Mouse (Mus musculus) kidney, embryonic 15.5 days (tissue): Measurements from ENCODE around the gene Me3. TPM values are rescaled to one million over a fixed set of nuclear protein-coding genes. Genes with fewer than 3 reads are reported as not detected.

Source experiments
- ATAC-seq: fragments of 200-750 bp; cut with Nextera tagmentation; replicated peaks from 2 replicates; pipeline ENCODE4 v1.8.0; 2017; ENCODE audit warnings: moderate TSS enrichment; ENCODE audit not compliant: low FRiP score
- H3K27ac ChIP-seq: fragments of 300-500 bp; sonication (generic); 2 replicates; pipeline ENCODE4 v1.5.1; 2015; ENCODE audit warnings: mild to moderate bottlenecking, inconsistent platforms
- H3K27me3 ChIP-seq: fragments of 300-500 bp; sonication (generic); 2 replicates; pipeline ENCODE4 v1.6.1; 2015; ENCODE audit warnings: inconsistent platforms
- H3K36me3 ChIP-seq: fragments of 300-500 bp; sonication (generic); 2 replicates; pipeline ENCODE4 v1.6.1; 2015; ENCODE audit warnings: inconsistent platforms
- H3K4me1 ChIP-seq: fragments of 300-500 bp; sonication (generic); 2 replicates; pipeline ENCODE4 v1.6.1; 2015; ENCODE audit warnings: inconsistent platforms
- H3K4me2 ChIP-seq: fragments of 300-500 bp; sonication (generic); 2 replicates; pipeline ENCODE4 v1.6.1; 2015; ENCODE audit warnings: moderate library complexity, mild to moderate bottlenecking, inconsistent platforms
- H3K4me3 ChIP-seq: fragments of 300-500 bp; sonication (generic); replicated peaks from 2 replicates; pipeline ENCODE4 v1.5.1; 2015; ENCODE audit warnings: mild to moderate bottlenecking, inconsistent platforms
- H3K9ac ChIP-seq: fragments of 300-500 bp; sonication (generic); 2 replicates; pipeline ENCODE4 v1.6.1; 2015; ENCODE audit warnings: mild to moderate bottlenecking, inconsistent platforms
- H3K9me3 ChIP-seq: fragments of 300-500 bp; sonication (generic); replicated peaks from 2 replicates; pipeline ENCODE4 v1.6.1; 2016; ENCODE audit warnings: inconsistent platforms
- WGBS: fragments of 180-500 bp; shearing (Covaris S2); methylation state at CpG from one replicate; pipeline ENCODE4 v1.1.7; 2015; ENCODE audit warnings: mixed read lengths; 5-methylcytosine and 5-hydroxymethylcytosine counted together
- polyA plus RNA-seq: library from polyadenylated mRNA; unstranded; fragments of >200 nt; fragmentation: Nextera tagmentation; extraction: Ambion mirVana; gene quantifications from 2 replicates; pipeline ENCODE4 v1.2.1, GENCODE M21; 2015

Gene Me3
- polyA plus RNA-seq, 1 experiment from 2014 or later, result 11.4 TPM

DNA sequence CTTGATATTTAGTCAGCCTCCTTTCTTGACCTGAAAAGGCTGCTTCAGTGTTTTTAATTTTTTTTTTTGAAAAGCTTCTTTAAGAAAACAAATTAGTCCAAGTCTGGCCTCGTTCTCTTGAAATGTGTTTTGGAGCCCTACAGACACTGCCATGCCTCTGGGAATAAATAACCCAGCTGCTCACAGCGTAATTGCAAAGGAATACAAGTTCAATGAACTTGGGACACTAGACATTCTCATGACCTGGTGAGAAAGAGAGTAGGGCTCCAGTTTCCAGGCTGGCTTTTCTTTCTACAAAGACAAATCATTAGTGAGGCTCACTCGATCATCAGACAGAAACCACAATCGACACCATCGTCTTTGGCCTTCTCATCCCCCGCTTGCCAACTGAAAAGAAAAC, 37.3 kb downstream of the Me3 start:
- Histone ChIP-seq H3K4me3 (no peak overlapping the region), H3K9me3 (no peaks in the 10 kb centered on the region), H3K27ac (no peak overlapping the region), H3K27me3 (no peaks in the 10 kb centered on the region), H3K4me2 (no peak overlapping the region), H3K36me3 (no peaks in the 10 kb centered on the region), H3K4me1 (peaks cover 5% of the 10 kb centered on the region; the same call in 1 of the 2 replicates), H3K9ac (no peak overlapping the region)
- no peak for ATAC-seq
- 39% methylated on average over 6 of the region's 6 CpGs for WGBS

DNA sequence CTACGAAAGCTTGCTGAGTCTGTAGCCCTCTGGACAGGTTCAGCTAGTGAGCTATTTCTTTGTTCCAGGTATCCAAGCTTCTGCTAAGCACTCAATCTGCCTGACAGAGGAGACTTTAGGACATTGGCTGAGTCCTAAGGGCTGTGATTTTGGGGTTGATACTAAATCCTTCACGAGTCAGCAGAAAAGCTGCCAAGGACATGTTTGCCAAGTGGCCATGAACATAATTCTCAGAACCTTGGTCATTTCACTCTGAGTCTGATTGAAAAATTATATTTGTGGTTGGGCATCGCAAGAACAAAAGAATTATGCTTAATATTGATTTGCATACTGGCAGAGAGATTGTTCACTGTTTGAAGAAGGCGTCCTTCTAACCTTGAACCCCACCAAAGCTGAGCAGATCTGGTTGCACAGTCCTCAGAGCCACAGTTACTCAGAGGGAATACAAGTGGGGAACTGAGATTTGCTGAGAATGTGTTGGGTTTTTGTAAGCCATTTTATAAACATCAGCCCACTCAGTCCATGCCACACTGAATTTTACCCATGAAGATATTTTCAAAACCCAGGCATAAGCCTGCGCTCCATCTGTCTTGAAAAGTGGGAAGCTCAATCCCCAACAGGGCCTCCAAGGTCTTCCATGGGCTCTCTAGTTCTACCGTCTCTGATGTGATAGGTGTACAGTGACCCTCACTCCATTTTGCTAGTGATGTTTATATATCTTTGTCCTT, 39.1 kb downstream of the Me3 start:
- Histone ChIP-seq H3K4me3 (no peak overlapping the region), H3K9me3 (no peaks in the 10 kb centered on the region), H3K27ac (no peak overlapping the region), H3K27me3 (no peaks in the 10 kb centered on the region), H3K36me3 (no peaks in the 10 kb centered on the region), H3K9ac (no peak overlapping the region), H3K4me1 (peaks cover 5% of the 10 kb centered on the region; the same call in 1 of the 2 replicates), H3K4me2 (no peak overlapping the region)
- whole genome bisulfite sequencing, result 89% methylated on average over 6 of the region's 6 CpGs
- ATAC-seq, result no peak

DNA sequence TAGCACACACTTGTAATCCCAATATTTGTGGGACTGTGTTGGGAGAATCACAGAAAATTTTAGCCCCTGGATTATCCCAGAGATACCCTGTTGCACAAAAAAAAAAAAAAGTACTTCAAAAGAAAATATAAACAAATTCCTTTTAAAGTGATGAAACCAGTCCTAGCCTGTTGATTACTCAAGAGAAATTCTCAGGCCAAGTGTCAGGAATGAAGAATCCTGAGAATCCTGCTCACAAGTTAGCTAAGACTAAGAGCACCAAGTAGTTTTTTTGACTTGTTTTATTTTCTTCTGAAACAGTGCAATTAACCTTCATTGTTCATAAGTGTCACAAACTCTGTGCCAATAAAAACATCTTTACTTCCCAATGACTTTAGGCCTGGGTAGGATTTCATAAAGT, 44.0 kb downstream of the Me3 start:
- no peak for ATAC-seq
- Histone ChIP-seq H3K27ac (no peak overlapping the region), H3K27me3 (no peaks in the 10 kb centered on the region), H3K4me1 (no peaks in the 10 kb centered on the region), H3K4me3 (no peak overlapping the region), H3K9ac (no peak overlapping the region), H3K4me2 (no peak overlapping the region), H3K9me3 (no peaks in the 10 kb centered on the region), H3K36me3 (no peaks in the 10 kb centered on the region)

DNA sequence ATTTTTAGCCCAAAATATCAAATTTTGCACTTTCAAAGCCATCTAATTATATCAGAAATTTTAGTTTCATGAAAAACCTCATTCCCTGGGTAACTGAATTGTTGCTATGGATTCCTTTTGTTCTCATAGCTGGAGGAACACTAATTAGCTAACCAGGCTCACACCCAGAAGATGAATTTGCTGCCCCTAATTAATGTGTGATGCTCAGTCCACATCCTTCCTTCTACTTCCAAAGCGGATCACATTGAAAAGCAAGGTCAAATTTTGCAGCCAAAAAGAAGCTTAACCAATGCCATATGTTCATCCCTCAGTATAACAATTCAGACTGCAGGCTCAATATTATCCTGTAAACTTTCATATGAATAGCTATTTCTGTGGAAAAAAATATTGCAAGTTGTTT, 45.7 kb downstream of the Me3 start:
- Histone ChIP-seq H3K9ac (no peak overlapping the region), H3K4me1 (no peaks in the 10 kb centered on the region), H3K9me3 (no peaks in the 10 kb centered on the region), H3K4me3 (no peak overlapping the region), H3K27me3 (no peaks in the 10 kb centered on the region), H3K36me3 (no peaks in the 10 kb centered on the region), H3K4me2 (no peak overlapping the region), H3K27ac (no peak overlapping the region)
- 74% methylated on average over 1 of the region's 1 CpGs for WGBS
- no peak for ATAC-seq

DNA sequence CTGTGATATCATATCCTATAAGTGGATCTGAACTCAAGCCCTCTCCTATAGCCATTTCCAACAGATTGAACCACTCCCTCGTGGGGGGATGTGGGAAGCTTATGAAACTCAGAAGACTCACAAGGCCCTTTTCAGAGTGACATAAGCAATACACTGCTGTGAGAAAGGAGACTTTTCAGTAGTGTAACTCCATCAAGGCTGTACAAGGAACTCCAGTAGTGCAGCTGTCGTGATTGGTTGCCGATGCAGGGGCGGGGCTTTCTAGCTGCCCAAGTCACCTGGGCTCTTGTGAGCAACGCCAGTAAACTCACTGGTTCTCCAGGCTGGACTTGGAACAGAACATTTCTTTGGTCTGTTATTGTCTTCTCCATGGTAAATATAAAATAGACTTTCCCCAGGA, 46.5 kb downstream of the Me3 start:
- Histone ChIP-seq H3K4me3 (no peak overlapping the region), H3K4me2 (no peak overlapping the region), H3K27me3 (no peaks in the 10 kb centered on the region), H3K4me1 (no peaks in the 10 kb centered on the region), H3K36me3 (no peaks in the 10 kb centered on the region), H3K27ac (no peak overlapping the region), H3K9me3 (no peaks in the 10 kb centered on the region), H3K9ac (no peak overlapping the region)
- 88% methylated on average over 5 of the region's 5 CpGs for WGBS
- no peak for ATAC-seq

DNA sequence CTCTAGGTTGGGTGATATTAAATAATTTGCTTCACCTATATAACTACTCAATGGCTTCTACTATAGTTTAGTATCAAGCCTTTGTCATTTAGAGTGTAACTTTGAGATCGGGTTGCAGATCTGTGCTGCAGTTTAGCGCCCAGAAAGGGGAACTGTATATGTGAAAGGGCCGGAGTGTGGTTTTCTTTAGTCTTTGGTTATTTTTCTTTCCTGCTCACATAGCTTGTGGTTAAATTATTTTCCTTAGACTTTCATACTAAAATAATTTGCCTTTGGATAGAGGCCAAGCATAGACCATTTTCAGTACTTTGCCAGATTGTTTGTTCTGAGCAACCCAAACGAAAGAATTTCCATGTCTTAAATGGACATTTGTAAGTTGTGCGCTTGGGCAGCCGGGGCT, 46.9 kb downstream of the Me3 start:
- Histone ChIP-seq H3K9me3 (no peaks in the 10 kb centered on the region), H3K4me1 (no peaks in the 10 kb centered on the region), H3K4me3 (no peak overlapping the region), H3K9ac (no peak overlapping the region), H3K36me3 (no peaks in the 10 kb centered on the region), H3K27ac (no peak overlapping the region), H3K4me2 (no peak overlapping the region), H3K27me3 (no peaks in the 10 kb centered on the region)
- no peak for ATAC-seq
- WGBS, result 79% methylated on average over 6 of the region's 6 CpGs

DNA sequence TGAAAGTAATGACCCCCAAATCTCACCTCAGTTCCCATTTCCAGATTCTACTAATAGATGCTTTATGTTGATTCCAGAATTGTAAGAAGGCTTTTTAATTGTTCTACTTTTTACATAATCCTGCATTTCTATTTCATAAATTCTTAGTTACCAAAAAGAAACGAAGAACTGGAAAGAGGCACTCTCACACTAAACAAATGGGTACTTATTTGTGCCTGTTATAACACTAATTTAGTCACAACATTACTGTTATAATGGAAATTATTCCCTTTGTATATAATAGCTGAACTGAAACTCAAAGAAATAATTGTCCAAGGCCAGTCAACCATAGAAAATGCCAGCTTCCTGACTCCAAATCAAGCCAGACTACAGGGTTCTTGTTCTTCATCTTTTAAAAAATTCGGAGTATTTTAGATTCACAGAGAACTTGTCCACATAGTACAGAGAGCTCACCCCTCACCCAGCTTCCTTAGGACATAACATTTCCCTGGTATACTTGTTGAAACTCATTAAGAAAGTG, 47.5 kb downstream of the Me3 start:
- 76% methylated on average over 2 of the region's 2 CpGs for WGBS
- no peak overlapping the region for H3K27ac ChIP-seq
- H3K36me3 ChIP-seq, result no peaks in the 10 kb centered on the region
- H3K4me2 ChIP-seq, result no peak overlapping the region
- H3K4me3 ChIP-seq, result no peak overlapping the region
- H3K27me3 ChIP-seq, result no peaks in the 10 kb centered on the region
- no peak overlapping the region for H3K9ac ChIP-seq
- ATAC-seq, result no peak
- no peaks in the 10 kb centered on the region for H3K9me3 ChIP-seq
- H3K4me1 ChIP-seq, result no peaks in the 10 kb centered on the region

DNA sequence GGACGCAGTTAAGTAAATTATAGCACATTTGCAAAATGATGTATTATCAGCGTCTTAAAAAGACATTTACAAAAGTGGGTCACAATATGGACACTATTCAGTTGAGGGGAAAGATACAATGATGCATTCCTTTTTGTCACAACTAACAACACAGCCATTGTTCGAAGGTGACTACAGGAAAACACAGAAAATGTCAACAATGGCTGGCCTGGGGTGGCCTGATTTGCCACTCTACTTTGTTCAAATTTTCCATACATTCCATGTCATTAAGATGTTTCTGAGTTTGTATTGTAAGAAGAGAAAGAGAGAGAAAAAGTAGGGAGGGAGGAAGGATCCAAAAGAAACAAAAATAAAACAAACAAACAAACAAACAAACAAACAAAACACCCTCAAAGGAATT, 48.7 kb downstream of the Me3 start:
- no peak overlapping the region for H3K9ac ChIP-seq
- ATAC-seq, result no peak
- H3K36me3 ChIP-seq, result no peaks in the 10 kb centered on the region
- no peak overlapping the region for H3K4me3 ChIP-seq
- no peaks in the 10 kb centered on the region for H3K9me3 ChIP-seq
- H3K27me3 ChIP-seq, result no peaks in the 10 kb centered on the region
- H3K4me1 ChIP-seq, result no peaks in the 10 kb centered on the region
- no peak overlapping the region for H3K4me2 ChIP-seq
- no peak overlapping the region for H3K27ac ChIP-seq
- WGBS, result 85% methylated on average over 3 of the region's 3 CpGs

DNA sequence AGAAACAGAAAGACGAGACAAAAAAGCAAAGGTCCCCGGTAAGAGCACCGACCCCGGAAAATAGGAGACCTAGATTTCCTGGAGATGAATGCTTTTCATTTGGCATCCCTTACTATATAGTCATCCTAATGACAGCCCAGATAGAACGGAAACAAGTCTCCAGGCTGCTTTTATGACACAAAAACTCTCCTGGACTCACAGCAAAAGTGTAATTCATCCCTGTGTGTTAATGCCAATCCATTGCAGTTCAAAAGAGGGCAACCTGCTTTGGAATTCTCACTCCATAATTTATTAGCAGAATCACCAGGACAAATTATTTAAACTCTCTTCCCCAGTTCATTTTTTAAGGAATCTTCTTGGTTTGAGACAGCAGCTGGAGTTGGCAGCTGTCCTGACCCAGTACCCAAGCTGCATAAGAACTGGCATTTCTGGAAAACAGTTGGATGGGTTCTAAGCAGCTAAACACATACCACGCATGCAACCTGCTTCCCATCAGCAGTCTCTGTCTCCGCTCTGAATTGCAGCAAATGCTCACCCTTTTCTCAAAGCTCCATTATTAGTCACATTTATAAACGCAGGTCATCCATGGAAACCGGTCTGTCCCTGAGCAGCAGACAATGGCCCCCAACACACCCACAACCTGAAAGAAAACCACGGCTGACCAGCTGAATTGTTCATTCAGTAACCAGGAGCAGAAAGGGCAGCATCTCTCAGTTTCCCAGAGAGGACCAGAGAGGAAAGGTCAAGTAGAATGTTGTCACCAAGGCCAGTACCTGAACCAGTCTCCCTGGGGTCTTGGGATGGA, 49.7 kb downstream of the Me3 start:
- no peak for ATAC-seq
- WGBS, result 85% methylated on average over 10 of the region's 10 CpGs
- Histone ChIP-seq H3K27me3 (no peaks in the 10 kb centered on the region), H3K36me3 (no peaks in the 10 kb centered on the region), H3K9me3 (no peaks in the 10 kb centered on the region), H3K9ac (no peak overlapping the region), H3K4me1 (no peaks in the 10 kb centered on the region), H3K4me3 (no peak overlapping the region), H3K4me2 (no peak overlapping the region), H3K27ac (no peak overlapping the region)

DNA sequence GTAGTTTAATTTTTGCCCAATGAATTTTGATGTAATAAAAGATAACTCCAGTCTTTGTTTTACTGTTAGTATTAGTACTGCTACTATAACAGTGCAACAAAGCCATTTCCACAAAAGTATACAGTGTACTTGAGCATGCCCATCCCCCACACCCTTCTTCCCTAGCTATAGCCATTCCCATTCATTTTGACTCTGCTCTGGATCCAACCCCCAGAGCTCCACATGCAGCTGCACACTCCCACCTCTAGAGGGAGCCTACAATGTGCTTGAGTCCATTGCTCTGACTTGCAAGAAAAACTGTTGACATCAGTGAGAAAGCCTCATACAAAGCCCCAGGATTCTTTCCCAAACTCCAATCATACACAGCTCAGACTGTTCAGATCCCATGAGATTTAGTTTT, 66.0 kb downstream of the Me3 start:
- no peak overlapping the region for H3K4me3 ChIP-seq
- no peaks in the 10 kb centered on the region for H3K4me1 ChIP-seq
- H3K36me3 ChIP-seq, result no peaks in the 10 kb centered on the region
- H3K27ac ChIP-seq, result no peak overlapping the region
- H3K4me2 ChIP-seq, result no peak overlapping the region
- no peaks in the 10 kb centered on the region for H3K9me3 ChIP-seq
- no peak for ATAC-seq
- H3K9ac ChIP-seq, result no peak overlapping the region
- no peaks in the 10 kb centered on the region for H3K27me3 ChIP-seq

DNA sequence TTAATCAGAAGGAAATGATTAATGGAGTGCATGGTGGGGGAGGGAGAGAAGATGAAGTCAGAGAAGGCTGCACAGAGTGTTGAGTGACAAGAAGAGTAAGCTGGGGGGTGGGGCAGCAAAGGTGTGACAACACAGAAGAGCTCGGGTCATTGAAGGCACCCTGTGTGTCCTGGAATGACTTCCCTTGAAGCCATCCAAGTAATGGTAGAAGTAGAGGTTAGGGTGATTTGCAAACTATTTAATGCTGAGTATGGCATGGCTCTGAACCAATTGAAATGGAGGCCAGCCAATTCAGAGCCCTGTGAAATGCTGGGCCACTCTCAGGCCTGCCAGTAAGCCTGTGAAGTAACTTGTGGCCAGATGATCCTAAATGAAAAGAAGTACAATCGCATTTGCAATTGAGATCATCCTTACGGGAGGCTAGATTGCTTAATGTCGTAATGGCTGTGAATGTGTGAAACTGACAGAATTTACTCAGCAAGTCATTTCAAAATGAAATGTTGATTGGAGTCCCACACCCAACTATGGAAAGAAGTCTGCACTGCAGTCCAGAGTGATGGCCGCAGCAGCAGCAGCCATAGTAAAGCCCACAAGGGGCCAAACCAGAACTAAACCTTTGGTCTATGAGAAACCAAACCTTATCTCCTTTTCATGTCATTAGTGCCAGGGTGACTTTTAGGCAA, 67.6 kb downstream of the Me3 start:
- Histone ChIP-seq H3K27me3 (no peaks in the 10 kb centered on the region), H3K27ac (no peak overlapping the region), H3K4me2 (no peak overlapping the region), H3K36me3 (no peaks in the 10 kb centered on the region), H3K4me3 (no peak overlapping the region), H3K9me3 (no peaks in the 10 kb centered on the region), H3K4me1 (no peaks in the 10 kb centered on the region), H3K9ac (no peak overlapping the region)
- ATAC-seq, result peak; percentile 49; the same call in 1 of the 2 replicates
- 71% methylated on average over 5 of the region's 5 CpGs for WGBS

DNA sequence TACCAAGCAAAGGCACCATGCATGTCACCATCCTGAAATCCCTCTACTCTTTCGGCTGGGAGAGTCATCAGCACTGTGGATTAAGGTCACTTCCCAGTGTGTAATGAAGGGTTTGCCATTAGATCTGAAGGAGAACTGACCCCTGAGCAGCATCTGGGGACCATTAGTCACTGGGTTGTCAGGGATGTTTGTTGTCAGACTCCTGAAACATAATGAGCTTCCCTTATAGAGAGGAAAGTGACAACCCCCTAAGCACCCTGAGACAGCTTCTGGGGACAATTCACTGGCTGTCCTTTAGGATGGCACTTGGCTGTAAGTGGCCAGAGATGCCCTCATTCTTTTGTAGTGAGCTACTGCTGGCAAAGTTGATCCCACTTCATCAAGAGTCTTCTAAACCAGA, 68.3 kb downstream of the Me3 start:
- Histone ChIP-seq H3K4me3 (no peak overlapping the region), H3K36me3 (no peaks in the 10 kb centered on the region), H3K4me2 (no peak overlapping the region), H3K27me3 (no peaks in the 10 kb centered on the region), H3K9me3 (no peaks in the 10 kb centered on the region), H3K27ac (no peak overlapping the region), H3K9ac (no peak overlapping the region), H3K4me1 (no peaks in the 10 kb centered on the region)
- no peak for ATAC-seq
- 32% methylated on average over 1 of the region's 1 CpGs for WGBS
